Mouse (Mus musculus): ENCODE measurements around the gene Slc17a3.
A peak's percentile ranks its signal among the peaks of the same experiment; 100 is the strongest.

Slc17a3 gene

DNA sequence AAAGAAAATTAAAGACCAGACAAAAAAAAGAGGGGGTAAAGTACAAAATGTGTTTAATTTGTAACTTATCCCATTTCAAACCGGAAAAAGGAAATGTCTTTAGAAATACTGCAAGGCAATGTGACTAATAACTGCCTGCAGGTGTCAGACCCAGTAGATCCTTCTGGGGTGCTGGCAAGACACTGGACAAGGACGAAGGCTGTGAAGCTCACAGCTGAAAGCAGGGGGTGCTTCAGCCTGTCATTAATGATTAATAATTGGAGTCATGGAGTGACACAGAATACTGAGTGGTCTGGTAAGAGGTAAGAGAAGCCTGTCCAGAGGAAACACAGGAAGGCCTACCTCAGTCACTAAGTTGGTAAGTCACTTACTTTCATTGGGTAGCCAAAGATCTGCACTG, at the start of gene Slc17a3:
Slc17a3 (plus strand) TSS at position 127 of the 400 bp plus-strand sequence.
- DNase-seq (ENCODE audit: low spot score): no peak

DNA sequence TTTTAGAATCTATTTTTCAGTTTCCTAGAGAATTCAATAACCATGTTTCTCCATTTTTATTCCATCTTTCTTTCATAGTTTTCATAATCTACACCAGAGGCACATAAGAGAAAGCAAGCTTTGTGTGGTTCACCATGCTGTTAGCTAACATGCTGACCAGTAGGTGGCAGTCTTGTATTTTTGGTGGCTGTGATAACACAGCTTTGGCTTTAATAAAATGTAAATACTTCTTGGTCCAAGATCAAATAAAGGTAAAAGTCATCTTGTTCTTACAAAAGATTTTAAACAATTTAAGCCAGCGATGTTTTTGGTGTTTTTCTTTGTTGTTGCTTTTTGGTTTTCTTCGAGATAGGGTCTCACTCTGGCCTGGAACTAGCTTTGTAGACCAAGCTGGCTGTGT, 46.7 kb upstream of the Slc17a3 start:
- peak; percentile 27 for DNase-seq (ENCODE audit: low spot score)

DNA sequence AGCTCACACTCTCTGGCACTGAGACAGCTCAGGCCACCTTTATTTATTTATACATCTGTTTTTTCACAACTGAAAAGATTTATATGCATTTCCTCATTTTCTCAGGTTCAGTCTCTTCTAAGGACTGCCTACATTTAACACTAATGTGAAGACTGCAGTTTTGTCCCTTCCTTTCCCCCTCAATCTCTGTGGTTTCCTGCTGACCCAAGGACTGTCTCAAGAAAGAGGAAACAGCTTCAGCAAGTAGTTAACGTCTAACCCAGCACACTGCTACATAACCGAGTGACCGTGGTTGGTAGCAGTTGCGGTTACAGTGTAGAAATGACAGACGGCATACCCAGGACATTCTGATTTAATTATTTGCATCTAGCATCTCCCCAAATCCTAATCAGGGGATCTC, 39.8 kb upstream of the Slc17a3 start:
- DNase-seq (ENCODE audit: low spot score): no peak

DNA sequence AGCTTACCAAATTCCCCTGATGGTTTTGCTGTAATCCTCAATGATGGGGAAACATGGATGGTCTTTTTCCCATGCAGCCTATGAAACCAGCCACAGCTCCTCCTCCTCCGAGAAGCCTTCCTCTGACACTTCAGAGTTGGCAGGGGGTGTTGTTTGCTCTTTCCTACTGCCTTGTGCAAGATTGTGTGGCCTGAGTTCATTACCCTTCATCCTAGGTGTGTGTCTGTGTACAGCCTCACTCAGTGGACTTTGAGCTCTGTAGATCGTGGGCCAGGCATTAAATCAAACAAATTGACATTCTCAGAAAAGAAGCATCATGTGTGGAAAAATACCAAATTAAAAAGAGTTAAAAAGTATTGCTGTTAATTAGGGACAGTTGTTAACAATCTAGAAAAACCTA, 34.7 kb upstream of the Slc17a3 start:
- DNase-seq (ENCODE audit: low spot score): no peak

DNA sequence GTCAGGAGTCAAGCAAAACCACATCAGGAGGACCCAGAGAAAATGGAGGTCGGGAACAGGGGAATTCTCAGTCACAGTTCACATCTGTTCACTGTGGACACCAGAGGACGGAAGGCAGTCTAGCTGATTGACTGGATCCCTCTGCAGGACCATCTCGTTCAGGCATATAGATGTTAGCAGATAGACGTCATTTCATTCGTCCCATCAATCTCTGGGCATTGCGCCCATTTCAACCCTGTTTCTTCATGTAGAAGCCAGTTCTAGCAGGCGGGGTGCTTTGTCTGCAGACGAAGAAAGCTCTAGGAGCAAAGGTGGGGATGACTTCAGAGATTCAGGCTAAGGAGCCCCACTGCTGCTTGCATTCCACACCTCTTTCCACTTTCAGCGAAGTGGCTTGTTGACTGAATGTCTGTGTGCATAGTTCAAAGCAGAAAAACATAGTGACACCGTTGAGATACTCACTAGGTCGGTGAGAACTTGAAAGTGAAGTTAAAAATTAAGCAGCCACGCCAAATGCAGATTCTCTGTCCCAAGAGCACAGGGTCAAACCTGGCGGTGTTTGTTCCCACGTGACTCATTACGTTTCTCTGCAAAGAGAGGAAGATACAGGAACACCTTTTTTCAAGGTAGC, 32.7 kb upstream of the Slc17a3 start, which contains the start of gene Slc17a2:
Slc17a2 (plus strand) TSS at position 572 of the 631 bp plus-strand sequence.
- no peak for DNase-seq (ENCODE audit: low spot score)

DNA sequence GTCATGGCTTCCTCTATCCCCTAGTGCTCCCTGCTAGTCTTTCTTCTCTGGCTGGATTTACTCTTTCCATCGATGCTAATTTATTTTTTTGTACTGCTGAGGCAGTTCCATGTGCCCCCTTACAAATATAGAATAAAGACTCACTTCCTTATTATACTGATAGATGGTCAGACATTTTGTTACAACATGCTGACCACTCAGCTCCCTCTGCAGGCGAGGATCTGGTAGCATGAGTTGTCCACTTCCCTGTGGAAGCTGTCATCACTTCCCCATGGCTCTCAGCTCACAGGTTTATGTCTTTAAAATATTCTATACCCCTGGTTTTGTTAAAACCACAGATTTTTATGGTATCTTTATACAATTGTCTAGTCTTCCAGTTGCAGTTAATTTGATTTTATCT, 23.1 kb upstream of the Slc17a3 start:
- DNase-seq (ENCODE audit: low spot score): no peak

DNA sequence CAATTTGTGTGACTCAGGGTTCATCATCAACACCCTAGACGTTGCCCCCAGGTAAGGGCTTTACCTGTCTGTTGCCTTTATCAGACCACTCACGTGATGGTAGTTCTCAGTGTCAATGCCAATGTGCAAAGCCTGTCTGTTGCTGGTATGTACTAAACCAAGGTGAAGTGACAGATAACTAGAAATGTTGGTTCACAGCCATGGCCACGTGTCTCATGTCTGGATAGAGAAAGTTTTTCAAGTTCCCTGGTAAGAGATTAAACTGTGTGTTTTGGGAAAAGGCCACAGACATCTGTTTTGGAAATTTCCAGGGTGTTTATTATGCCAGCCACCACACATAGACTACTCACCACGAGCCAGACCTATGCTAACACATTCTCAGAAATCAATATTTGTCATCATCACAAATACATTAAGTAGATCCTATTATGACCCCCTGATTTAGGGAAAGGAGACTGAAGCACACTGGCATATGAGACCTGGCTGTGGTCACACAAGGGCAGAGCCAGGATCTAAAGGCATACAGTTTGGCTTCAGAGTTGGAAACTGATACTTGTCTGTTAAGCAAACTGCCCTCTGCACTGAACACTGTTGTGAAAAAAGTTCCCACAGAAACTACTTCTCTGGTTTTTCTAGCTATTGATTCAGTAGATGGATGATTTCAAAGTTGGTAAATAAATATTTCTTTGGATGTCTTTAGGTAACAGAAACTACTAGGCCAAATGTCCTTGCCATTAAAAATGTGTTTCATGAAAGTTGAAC, 18.9 kb upstream of the Slc17a3 start:
- no peak for DNase-seq (ENCODE audit: low spot score)

DNA sequence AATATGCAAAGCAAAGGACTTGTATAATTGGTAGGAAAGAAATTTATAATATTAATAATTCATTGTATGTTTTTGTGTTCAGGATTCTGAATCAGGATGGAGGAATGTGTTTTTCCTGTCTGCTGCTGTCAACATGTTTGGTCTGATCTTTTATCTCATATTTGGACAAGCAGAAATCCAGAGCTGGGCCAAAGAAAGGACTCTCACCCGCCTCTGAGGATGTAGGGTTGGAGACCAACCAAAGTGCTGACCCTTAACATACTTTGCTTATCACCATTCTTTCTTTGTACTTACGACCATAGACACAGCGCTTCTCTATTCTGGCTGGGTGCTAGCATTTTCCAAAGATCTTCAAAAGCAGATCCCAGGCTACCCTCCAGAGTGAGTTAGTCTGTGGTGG, 17.0 kb upstream of the Slc17a3 start:
- DNase-seq (ENCODE audit: low spot score): no peak

DNA sequence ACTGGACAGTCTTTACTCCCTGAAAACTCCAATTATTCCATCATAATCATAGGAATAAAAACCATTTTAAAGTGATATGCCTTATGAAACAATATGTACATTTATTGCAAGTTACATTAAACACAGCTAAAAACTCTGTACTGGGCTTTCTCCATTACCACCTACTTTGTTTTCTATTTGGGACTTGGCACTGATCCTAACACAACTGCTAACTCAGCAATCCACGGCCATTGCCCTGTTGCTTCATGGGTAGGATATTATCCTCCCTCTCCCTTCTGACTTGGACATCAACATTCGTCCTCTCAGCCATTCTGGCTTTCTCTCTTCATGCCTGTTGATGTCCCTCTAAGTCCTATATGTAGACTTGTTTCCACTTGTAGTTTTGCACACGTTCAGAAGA, 12.6 kb upstream of the Slc17a3 start:
- DNase-seq (ENCODE audit: low spot score): no peak

DNA sequence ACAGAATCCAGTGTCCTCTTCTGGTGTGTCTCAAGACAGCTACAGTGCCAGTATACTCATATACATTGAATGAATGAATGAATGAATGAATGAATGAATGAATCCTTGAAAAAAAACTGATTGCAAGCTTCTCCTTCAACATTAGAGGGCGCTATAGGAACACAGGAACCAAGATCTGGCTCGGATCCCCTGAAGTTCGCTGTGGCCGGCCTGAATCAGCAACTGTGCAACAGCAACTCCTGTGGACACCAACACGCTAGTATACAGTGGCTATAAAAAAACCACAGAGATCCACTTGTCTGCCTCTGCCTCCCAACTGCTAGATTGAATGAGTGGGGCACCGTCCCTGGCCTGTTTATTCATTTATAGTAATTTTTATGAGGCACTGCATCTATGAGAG, 6.2 kb upstream of the Slc17a3 start:
- peak; percentile 6 for DNase-seq (ENCODE audit: low spot score)

DNA sequence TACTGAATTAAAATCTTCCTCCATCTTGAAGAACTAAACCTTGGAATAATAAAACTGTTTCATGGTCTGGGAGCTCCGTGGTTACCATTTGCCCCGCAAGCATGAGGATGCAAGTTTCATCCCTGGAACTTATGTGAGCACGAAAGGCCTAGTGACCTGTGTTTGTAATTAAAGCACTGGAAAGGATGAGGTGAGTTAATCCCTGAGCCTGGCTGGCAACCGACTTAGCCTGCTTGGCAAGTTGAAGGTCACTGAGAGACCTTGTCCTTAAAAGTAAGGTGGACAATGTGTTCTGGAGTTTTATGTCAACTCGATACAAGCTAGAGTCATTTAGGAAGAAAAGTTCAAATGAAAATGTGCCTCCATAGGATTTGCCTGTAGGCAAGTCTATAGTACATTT, 4.4 kb upstream of the Slc17a3 start:
- no peak for DNase-seq (ENCODE audit: low spot score)

DNA sequence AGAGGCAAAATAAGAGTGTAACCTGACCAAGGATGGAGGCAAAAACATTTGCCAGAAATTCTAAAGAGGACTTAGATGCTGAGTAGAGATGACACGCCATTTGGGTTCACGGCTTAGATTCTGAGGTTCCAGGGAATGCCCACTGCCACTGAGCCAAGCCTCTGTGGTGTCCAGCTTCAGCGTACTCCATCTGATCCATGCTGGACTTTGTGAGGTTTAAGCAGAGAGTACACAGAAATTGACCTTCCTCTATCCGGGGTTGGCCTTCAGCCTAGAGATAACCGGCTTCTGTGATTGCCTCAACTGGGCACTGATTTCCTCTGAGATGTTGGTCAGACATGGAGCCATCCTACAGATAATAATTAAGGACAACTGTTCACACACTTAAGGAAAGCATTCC, 2.6 kb upstream of the Slc17a3 start:
- no peak for DNase-seq (ENCODE audit: low spot score)

DNA sequence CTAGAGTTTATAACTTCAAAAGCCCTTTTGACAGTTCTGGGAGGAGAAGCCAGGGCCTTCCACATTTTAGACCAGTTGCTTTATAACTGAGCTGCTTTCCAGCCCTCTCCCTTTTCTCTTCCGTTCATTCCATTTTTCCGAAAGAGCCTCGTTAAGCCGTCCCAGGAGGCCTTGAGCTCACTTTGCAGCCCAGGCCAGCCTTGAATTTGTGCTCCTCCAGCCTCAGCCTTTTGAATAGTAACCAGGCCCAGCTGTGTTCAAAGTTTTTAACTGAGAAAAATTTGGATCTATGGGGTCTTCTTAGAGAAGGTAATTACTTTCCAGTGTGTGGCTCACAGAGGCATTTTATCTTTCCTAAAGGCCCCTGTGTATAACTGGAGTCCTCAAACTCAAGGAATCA, 6.6 kb downstream of the Slc17a3 start:
- no peak for DNase-seq (ENCODE audit: low spot score)

DNA sequence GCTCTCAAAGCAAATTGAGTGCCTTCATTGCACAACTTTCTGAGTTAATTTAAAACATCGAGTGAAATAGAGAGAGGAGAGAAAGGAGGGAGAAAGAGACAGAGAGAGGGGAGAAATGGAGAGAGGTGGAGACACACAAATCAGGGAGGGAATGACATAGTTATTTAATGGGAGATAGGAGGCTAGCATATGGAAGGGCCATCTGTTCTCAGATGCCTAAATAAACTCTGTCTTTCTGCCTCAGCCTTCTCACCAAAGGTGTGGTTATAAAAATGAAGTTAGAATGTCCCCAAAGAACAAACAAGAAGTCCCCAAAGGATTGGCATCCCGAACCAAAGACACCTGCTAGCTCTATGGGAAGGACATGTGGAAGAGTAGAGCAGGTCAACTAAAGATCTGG, 10.1 kb downstream of the Slc17a3 start:
- DNase-seq (ENCODE audit: low spot score): no peak

DNA sequence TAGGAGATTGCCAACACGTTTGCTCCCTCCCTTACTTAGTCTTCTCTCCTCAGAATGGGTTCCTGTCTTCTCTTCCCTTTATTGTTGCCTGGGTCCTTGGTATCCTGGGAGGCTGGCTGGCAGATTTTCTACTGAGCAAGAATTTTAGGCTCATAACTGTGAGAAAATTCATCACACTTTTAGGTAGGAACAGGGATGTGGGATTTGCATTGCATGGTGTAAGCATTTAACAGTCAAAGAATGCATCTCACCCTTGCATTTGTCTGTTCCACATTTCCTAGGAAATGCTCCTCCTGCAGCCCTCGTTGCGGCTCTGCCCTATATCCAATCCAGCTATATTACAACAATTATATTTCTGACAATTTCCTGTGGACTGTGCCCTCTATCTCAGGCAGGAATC, 17.2 kb downstream of the Slc17a3 start:
- DNase-seq (ENCODE audit: low spot score): no peak

DNA sequence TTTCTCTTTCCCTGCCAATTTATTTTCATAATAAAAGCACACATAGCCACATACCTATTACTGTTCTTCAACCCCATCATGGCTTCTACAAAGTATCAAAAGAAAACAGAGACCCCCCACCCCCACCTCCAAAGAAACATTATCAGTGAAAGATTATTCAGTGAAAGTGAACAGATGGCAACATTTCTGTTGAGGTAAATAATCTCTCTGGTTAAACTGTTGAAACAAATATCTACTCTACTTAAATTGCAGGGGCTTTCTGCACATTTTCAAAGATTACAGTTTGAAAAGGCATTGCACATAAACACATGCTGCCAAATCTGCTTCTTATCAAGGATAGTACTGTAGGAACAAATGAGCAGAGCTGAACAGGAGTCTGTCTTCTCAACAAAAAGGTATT, 22.6 kb downstream of the Slc17a3 start:
- no peak for DNase-seq (ENCODE audit: low spot score)

DNA sequence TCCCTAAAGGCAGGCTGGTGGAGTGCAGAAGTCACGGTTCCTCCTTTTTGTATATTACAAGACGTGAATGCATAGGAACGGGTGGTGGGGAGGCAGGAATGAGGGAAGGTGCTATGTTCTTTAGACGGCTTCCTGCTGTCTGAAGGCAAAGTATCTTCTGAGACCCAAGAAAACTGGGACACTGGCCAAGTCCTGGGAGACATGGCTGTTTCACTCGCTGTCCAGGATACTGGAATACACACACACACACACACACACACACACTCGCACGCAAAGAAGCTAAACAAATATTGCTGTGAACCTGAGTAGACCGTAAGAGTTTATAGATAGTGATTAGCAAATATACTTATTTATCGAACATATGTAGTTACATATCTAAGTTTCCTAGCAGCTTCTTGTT, 25.5 kb downstream of the Slc17a3 start:
- DNase-seq (ENCODE audit: low spot score): no peak

DNA sequence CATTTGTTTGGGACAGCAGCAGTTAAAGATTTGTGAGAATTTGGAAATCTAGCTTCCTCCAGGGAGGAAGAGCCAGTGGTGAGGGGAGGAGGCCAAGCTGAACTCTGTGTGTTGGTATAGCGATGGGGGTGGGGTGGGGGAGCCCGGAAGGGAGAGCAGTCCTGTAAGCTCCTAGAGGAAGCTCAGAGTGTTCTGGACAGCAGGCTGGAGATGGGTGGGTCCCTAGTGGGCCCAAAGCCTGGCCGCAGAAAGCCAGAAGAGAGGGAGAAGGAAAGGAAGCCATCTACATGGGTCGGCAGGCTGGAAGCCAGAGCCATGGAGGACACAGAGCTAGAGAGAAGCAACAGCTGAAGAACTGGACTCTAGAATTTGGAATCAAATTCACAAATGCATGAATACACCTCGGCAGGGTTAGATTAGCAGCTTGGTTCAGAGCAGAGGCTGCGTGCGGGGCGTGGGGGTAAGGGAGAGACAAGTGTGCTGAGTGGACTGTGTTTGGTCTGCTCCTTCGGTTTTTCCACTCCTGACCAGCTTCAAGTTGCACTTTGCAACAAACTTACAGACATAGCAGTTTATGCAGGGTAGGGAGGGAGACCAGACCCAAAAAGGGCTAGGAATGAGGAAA, 27.0 kb downstream of the Slc17a3 start:
- DNase-seq (ENCODE audit: low spot score): no peak

DNA sequence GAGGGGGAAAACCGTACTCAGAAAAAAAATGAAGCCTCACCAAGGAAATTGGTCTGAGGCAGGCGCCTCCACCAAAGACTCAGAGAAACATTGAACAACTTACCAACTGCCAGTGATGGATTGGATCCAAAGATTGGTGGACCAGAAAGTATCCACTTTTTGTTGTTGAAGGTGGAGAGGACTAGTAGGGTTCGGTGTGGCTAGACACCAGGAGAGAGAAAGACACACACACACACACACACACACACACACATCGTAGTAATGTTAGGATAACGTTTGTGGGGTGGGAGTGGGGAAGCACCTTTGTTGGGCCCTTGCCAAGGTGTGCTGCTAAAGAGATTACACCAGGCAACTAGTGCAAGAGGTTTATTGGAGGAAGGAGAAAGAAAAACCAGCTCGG, 27.8 kb downstream of the Slc17a3 start:
- no peak for DNase-seq (ENCODE audit: low spot score)

DNA sequence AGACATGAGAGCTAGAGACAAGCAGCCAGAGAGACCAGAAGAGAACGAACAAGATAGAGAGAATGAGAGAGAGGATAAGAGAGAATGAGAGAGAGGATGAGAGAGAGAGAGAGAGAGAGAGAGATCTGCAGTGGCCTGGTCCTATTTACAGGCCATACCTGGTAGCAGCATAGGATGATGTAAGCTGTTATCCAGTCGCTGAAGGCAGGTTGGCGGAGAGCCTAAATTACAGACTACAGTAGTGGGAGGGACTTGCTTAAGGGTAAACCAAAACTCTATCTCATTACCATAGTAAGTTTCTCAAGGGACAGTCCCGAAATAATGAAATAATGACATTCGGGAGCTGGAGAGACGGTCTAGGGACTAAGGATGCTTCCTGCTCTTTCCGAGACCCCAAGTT, 28.2 kb downstream of the Slc17a3 start, which contains the start of gene Slc17a1:
Slc17a1 (plus strand) TSS at position 346 of the 400 bp plus-strand sequence.
- no peak for DNase-seq (ENCODE audit: low spot score)

DNA sequence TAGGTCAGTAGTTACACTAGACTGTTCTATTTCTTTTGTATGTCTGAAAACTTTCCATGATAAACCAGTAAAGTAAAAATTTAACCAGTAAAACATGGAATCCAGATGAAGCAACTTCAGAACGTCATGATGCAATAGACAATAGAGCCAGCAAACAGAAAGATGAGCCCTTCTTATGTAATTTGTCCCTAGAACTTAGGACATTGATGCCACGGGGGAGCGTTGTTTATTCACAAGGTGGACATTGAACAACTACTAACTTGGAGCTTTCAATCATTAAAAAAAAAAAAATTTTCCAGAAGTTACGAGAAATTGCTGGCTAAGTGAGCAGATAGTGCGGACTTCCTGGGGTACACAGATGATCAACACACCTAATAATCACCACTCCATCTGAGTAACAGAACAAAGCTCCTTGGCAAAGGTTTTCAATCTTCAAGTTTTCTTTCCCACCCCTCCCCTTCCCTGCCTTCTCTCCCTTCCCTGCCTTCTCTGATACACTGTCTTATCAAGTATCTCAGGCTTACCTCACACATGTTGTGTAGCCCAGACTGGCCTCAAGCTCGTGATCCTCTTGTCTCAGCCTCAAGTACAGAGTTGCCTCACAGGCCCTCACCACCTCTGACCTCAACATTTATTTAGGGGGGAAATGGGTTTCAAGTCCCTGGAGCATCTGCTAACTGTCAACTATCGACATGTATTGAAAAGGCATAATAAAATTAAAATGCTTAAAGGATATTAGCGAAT, 29.7 kb downstream of the Slc17a3 start:
- no peak for DNase-seq (ENCODE audit: low spot score)

DNA sequence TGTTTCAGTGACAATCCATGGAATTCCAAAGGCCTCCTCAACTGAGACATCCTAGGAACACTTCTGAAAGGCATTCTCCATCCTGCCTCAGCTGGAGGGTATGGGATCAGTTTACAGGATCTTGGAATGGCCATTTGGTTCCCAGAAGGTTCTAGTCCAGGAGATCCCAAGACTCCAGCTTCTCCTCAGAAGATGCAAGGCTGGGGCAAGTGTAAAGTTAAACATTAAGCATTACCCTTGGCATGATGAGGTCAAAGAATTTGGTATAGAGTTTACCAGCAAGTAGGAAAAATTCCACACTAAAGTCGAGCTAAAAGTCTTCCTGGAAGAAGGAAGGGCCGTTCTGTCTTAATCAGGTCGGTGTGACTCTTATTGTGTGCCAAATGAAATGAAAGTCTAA, 30.8 kb downstream of the Slc17a3 start:
- DNase-seq (ENCODE audit: low spot score): no peak

DNA sequence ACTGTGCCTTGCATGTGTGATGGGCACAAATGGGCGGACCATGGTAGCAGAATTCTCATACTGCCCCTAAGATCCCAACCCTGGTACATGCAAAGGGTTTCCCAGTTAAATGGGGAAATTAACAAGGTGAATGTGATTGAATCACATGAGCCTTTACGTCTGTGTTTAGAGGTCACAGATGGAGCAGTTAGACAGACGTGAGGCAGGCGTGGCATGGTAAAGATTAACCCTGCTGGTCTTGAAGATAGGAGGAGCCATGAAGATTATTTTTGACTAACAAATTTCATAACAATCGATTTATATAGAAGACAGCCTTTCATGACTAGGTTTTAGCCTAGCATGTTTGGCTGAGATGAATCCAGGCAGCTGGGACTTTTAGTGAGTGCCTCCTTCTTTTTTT, 33.9 kb downstream of the Slc17a3 start:
- no peak for DNase-seq (ENCODE audit: low spot score)
